Comparison of ENCODE assay signal across 8 mouse cellular contexts in genomic region chr19:8802130-8802821, GRCm38 (mm10). TPM values are rescaled to one million over a fixed set of nuclear protein-coding genes. Genes with fewer than 3 reads are reported as not detected.
DNase-seq lines count a peak whose midpoint lies in the region; ATAC-seq and TF ChIP-seq lines count a peak whose summit lies in the region.

Gene Zbtb3 (plus strand): TSS chr19:8802555.

- peak within 1 kb of the TSS; percentile 92 for H3K4me3 ChIP-seq in E14TG2a.4 (replicated peaks; ENCODE audit: low read length)
- peak within 1 kb of the TSS; percentile 61 for H3K4me3 ChIP-seq in forebrain, embryonic 12.5 days (replicated peaks)
- H3K4me3 ChIP-seq in heart, postnatal 0 days (ENCODE audit: low read depth, low read length) = peak within 1 kb of the TSS; percentile 63
- peak within 1 kb of the TSS; percentile 75 for H3K4me3 ChIP-seq in liver, embryonic 16.5 days (ENCODE audit: low read depth, low read length)
- H3K4me3 ChIP-seq in neural tube, embryonic 13.5 days = peak within 1 kb of the TSS; percentile 52
- H3K4me3 ChIP-seq in testis, adult 2 months (ENCODE audit: control insufficient read depth, low read depth, low read length) = peak within 1 kb of the TSS; percentile 98

- peak; percentile 98 for DNase-seq in c-Kit-positive CD71-positive TER-119-positive erythroid progenitor cells, embryonic 14.5 days (ENCODE audit: low spot score)
- peak; percentile 99 for DNase-seq in heart, postnatal 0 days (ENCODE audit: low spot score)
- peak; percentile 91 to 96 for DNase-seq in kidney, postnatal 4 days

- TF ChIP-seq CTCF in E14TG2a.4 (conservative IDR thresholded peaks at IDR 0.05; ENCODE audit: low read length) = no peak
- no peak for TF ChIP-seq CTCF in heart, postnatal 0 days (IDR thresholded peaks at IDR 0.05; ENCODE audit: low read depth)
- TF ChIP-seq CTCF in testis, adult 2 months (IDR thresholded peaks at IDR 0.05; ENCODE audit: control insufficient read depth, insufficient read depth, insufficient replicate concordance, low read depth, low read length) = no peak

- H3K4me1 ChIP-seq in E14TG2a.4 (replicated peaks; ENCODE audit: low read depth, low read length) = peaks cover 57% of the 10 kb centered on the region
- peaks cover 25% of the 10 kb centered on the region for H3K4me1 ChIP-seq in forebrain, embryonic 12.5 days
- H3K4me1 ChIP-seq in heart, postnatal 0 days (ENCODE audit: control insufficient read depth, insufficient read depth) = peaks cover 13% of the 10 kb centered on the region; the same call in 1 of the 2 replicates
- H3K4me1 ChIP-seq in liver, embryonic 16.5 days (ENCODE audit: control insufficient read depth, low read depth, low read length) = peaks cover 16% of the 10 kb centered on the region
- H3K4me1 ChIP-seq in neural tube, embryonic 13.5 days (replicated peaks) = peaks cover 36% of the 10 kb centered on the region
- peaks cover 7% of the 10 kb centered on the region for H3K4me1 ChIP-seq in testis, adult 2 months (ENCODE audit: control insufficient read depth, insufficient read depth, low read length)

- ATAC-seq in forebrain, embryonic 12.5 days (ENCODE audit: low FRiP score) = peak; percentile 98
- peak; percentile 97 for ATAC-seq in heart, postnatal 0 days (ENCODE audit: insufficient read depth, low read depth)
- ATAC-seq in liver, embryonic 16.5 days (ENCODE audit: low read depth) = peak; percentile 96
- ATAC-seq in neural tube, embryonic 13.5 days (ENCODE audit: low read depth) = peak; percentile 98

- H3K9ac ChIP-seq in forebrain, embryonic 12.5 days = peak within 1 kb of the TSS; percentile 58
- peak within 1 kb of the TSS; percentile 40 for H3K9ac ChIP-seq in heart, postnatal 0 days (replicated peaks; ENCODE audit: low read depth, low read length)
- peak within 1 kb of the TSS; percentile 70 for H3K9ac ChIP-seq in liver, embryonic 16.5 days (ENCODE audit: low read depth, low read length)
- peak within 1 kb of the TSS; percentile 65 for H3K9ac ChIP-seq in neural tube, embryonic 13.5 days

- H3K4me2 ChIP-seq in forebrain, embryonic 12.5 days = peak within 1 kb of the TSS; percentile 65
- H3K4me2 ChIP-seq in heart, postnatal 0 days (ENCODE audit: low read depth, low read length) = peak within 1 kb of the TSS; percentile 73
- peak within 1 kb of the TSS; percentile 87 for H3K4me2 ChIP-seq in liver, embryonic 16.5 days (ENCODE audit: low read depth, low read length)
- peak within 1 kb of the TSS; percentile 60 for H3K4me2 ChIP-seq in neural tube, embryonic 13.5 days

- peaks cover 41% of the 10 kb centered on the region for H3K36me3 ChIP-seq in E14TG2a.4 (ENCODE audit: insufficient read depth, low read length)
- H3K36me3 ChIP-seq in forebrain, embryonic 12.5 days (replicated peaks) = peaks cover 33% of the 10 kb centered on the region
- H3K36me3 ChIP-seq in heart, postnatal 0 days (replicated peaks; ENCODE audit: control insufficient read depth, insufficient read depth, low read length) = peaks cover 18% of the 10 kb centered on the region; the same call in 1 of the 2 replicates
- H3K36me3 ChIP-seq in liver, embryonic 16.5 days (ENCODE audit: control insufficient read depth, insufficient read depth) = peaks cover 7% of the 10 kb centered on the region
- peaks cover 32% of the 10 kb centered on the region for H3K36me3 ChIP-seq in neural tube, embryonic 13.5 days
- H3K36me3 ChIP-seq in testis, adult 2 months (ENCODE audit: control insufficient read depth, insufficient read depth, low read length) = no peaks in the 10 kb centered on the region

- TF ChIP-seq EP300 in heart, postnatal 0 days (IDR thresholded peaks at IDR 0.05; ENCODE audit: low read depth) = no peak

- peak; percentile 55 for TF ChIP-seq POLR2A in testis, adult 2 months (IDR thresholded peaks at IDR 0.05; ENCODE audit: control insufficient read depth, low read depth, low read length)

- peak within 1 kb of the TSS; percentile 90 for H3K27ac ChIP-seq in forebrain, embryonic 12.5 days
- H3K27ac ChIP-seq in heart, postnatal 0 days (ENCODE audit: low read depth) = peak within 1 kb of the TSS; percentile 85
- peak within 1 kb of the TSS; percentile 78 for H3K27ac ChIP-seq in liver, embryonic 16.5 days (ENCODE audit: low read length)
- H3K27ac ChIP-seq in neural tube, embryonic 13.5 days (replicated peaks) = peak within 1 kb of the TSS; percentile 86
- H3K27ac ChIP-seq in testis, adult 2 months (ENCODE audit: control insufficient read depth, insufficient read depth, low read depth, low read length) = peak within 1 kb of the TSS; percentile 98

- H3K9me3 ChIP-seq in E14TG2a.4 (ENCODE audit: low read length) = no peaks in the 10 kb centered on the region
- H3K9me3 ChIP-seq in forebrain, embryonic 12.5 days = no peaks in the 10 kb centered on the region
- H3K9me3 ChIP-seq in heart, postnatal 0 days (replicated peaks; ENCODE audit: control insufficient read depth, low read length) = no peaks in the 10 kb centered on the region
- H3K9me3 ChIP-seq in liver, embryonic 16.5 days (replicated peaks; ENCODE audit: control insufficient read depth, low read length) = no peaks in the 10 kb centered on the region
- no peaks in the 10 kb centered on the region for H3K9me3 ChIP-seq in neural tube, embryonic 13.5 days

- under 1% methylated on average over 30 of the region's 30 CpGs for WGBS in forebrain, embryonic 12.5 days
- under 1% methylated on average over 30 of the region's 30 CpGs for WGBS in heart, postnatal 0 days
- under 1% methylated on average over 30 of the region's 30 CpGs for WGBS in liver, embryonic 16.5 days (ENCODE audit: insufficient replicate concordance)
- 0% methylated on average over 30 of the region's 30 CpGs for WGBS in neural tube, embryonic 13.5 days

- no peaks in the 10 kb centered on the region for H3K27me3 ChIP-seq in E14TG2a.4 (ENCODE audit: insufficient read depth, low read length)
- H3K27me3 ChIP-seq in forebrain, embryonic 12.5 days = no peaks in the 10 kb centered on the region
- H3K27me3 ChIP-seq in heart, postnatal 0 days (ENCODE audit: control insufficient read depth, insufficient read depth, low read length) = no peaks in the 10 kb centered on the region
- no peaks in the 10 kb centered on the region for H3K27me3 ChIP-seq in liver, embryonic 16.5 days (ENCODE audit: control insufficient read depth, insufficient read depth, low read depth, low read length)
- no peaks in the 10 kb centered on the region for H3K27me3 ChIP-seq in neural tube, embryonic 13.5 days
- no peaks in the 10 kb centered on the region for H3K27me3 ChIP-seq in testis, adult 2 months (ENCODE audit: control insufficient read depth, insufficient read depth, low read length)

RNA-seq across cellular contexts. Expression of gene Zbtb3, which starts in this region (rescaled TPM):
- 6.6 and 7.9 TPM in 2 replicates for polyA plus RNA-seq in forebrain, embryonic 12.5 days (2016; fragmentation: Nextera tagmentation; extraction: Ambion mirVana)
- total RNA-seq in heart, postnatal 0 days (2014; rRNA removed; ENCODE audit: low replicate concordance) = 1.5 and 1.6 TPM in 2 replicates
- 2.7 and 3.1 TPM in 2 replicates for polyA plus RNA-seq in heart, postnatal 0 days (2015; fragmentation: Nextera tagmentation; extraction: Ambion mirVana)
- polyA plus RNA-seq in liver, embryonic 16.5 days (2015; fragmentation: Nextera tagmentation; extraction: Ambion mirVana) = 1.0 and 1.5 TPM in 2 replicates
- polyA plus RNA-seq in neural tube, embryonic 13.5 days (2015; fragmentation: Nextera tagmentation; extraction: Ambion mirVana) = 8.2 and 8.6 TPM in 2 replicates
- polyA plus RNA-seq in testis, adult 2 months (2012; rRNA removed) = 40.5 and 44.2 TPM in 2 replicates

Comparison
In these comparisons a context has a peak if more than half of its experiments do, and no peak if none do; other contexts are left out.
1. Peak in every context shown above with its lines: DNase-seq, ATAC-seq, H3K4me3 ChIP-seq and H3K27ac ChIP-seq.